Mouse (Mus musculus) layer of hippocampus, adult 2 months (tissue): Measurements from ENCODE around the gene Apom. TPM values are rescaled to one million over a fixed set of nuclear protein-coding genes. Genes with fewer than 3 reads are reported as not detected.

ENCODE experiments used
- DNase-seq, 2 experiments: peaks; one replicate each; pipeline ENCODE4 v3.0.0; 2022; ENCODE audit warnings: low spot score in 2 of 2
- H3K27ac ChIP-seq: fragments of 200-600 bp; 2 replicates; pipeline ENCODE4 v1.8.1; 2022
- H3K4me3 ChIP-seq: fragments of 200-600 bp; 2 replicates; pipeline ENCODE4 v1.8.1; 2022; ENCODE audit warnings: mild to moderate bottlenecking
- CTCF ChIP-seq: fragments of 200-600 bp; conservative IDR thresholded peaks from 2 replicates; pipeline ENCODE4 v1.8.1; 2022; ENCODE audit warnings: antibody characterized with exemption, mild to moderate bottlenecking, moderate library complexity
- total RNA-seq, 2 experiments: library from RNA; stranded (reverse); gene quantifications; 2 replicates each; pipeline ENCODE4 v1.2.3; 2021

Gene Apom
- total RNA-seq, 2 experiments from 2014 or later, result 0.37 to 0.49 TPM

GRCm38 (mm10) chr17:35096597-35096996 lies 35.3 kb downstream of the Apom start:
- Histone ChIP-seq H3K4me3 (no peak overlapping the region), H3K27ac (peak overlapping the region; percentile 43; the same call in 1 of the 2 replicates)
- TF ChIP-seq CTCF, result no peak
- no peak for DNase-seq

DNA sequence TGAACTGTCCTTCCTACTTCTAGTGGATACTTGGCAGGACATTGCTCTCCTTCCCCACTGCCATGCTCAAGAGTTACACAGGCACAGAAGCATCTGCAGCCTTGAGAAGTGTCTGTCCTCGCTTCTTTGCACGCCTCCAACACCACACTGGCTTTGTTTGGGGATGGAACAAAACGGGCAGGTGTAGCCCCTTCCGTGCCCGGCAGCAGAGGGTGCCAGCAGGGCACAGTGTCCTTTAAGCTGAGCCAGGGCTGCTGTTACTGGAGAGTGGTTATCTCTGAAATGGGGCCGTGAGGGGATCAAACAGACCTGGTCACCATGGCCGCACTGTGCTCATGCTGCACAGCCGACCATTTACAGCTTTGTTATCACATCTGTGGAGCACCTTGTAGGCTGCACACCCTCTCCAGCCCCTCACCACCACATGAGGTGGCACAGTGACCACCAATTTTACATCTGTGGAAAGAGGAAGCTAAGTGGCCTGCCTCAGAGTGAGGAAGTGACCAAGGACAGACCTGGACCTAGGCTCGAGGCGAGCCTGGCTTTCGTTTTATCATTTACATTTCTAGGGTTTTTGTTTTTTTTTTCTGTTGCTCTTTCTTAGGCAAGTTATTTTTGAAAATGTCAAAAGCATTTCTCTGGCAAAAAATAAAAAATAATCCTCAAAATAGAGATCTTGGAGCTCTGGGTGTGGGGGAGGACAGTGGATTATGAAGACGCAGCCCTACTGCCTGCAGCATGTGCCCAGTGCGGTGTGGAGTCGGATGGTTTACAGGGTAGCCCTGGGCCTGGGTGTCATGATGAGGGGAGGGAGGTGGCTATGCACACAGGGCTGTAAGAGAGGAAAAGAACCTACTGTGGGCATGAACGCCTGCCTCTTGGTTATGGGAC lies 37.1 kb downstream of the Apom start:
- Histone ChIP-seq H3K27ac (no peak overlapping the region; the same call in 1 of the 2 replicates), H3K4me3 (no peak overlapping the region)
- DNase-seq, result no peak
- no peak for TF ChIP-seq CTCF

DNA sequence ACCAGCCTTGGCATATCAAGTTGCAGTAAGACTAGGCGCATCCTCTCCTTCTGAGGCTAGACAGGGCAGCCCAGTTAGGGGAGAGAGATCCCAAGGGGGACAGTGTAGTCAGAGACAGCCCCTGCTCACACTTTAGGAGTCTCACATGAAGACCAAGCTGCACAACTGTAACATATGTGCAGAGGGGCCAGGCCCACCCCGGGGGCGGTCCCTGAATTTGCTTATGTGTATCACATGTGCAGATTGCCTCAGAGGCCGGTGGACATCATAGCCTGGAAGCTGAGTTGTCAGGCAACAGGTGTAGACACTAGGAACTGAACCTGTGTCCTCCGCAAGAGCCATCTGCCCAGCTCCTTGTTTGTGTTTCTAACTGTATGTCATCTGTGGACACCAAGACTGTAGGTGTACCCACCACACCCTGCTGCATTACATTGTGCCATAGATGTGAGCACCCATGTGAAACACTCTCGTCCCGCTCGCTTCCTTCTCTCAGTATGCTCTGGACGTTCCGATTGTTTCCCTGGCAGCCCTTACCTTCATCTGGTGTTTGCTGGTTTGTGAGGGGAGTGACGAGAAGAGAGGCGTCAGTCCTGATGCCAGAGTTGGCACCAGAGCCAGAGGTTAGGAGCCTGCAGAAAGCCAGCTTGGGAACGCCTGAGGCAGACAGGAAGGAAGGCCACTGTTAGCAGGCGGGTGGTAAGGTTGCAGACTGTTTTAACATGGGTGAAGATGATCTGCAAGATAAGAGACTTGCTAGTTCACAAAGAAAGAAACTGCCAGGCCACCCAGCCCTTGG lies 39.2 kb downstream of the Apom start:
- TF ChIP-seq CTCF, result no peak
- no peak overlapping the region; the same call in 1 of the 2 replicates for H3K4me3 ChIP-seq
- DNase-seq, result no peak
- peak overlapping the region; percentile 25; the same call in 1 of the 2 replicates for H3K27ac ChIP-seq

GRCm38 (mm10) chr17:35090166-35090932 lies 41.5 kb downstream of the Apom start:
- Histone ChIP-seq H3K27ac (peak overlapping the region; percentile 100), H3K4me3 (peak overlapping the region; percentile 82)
- TF ChIP-seq CTCF, result no peak
- no peak for DNase-seq

DNA sequence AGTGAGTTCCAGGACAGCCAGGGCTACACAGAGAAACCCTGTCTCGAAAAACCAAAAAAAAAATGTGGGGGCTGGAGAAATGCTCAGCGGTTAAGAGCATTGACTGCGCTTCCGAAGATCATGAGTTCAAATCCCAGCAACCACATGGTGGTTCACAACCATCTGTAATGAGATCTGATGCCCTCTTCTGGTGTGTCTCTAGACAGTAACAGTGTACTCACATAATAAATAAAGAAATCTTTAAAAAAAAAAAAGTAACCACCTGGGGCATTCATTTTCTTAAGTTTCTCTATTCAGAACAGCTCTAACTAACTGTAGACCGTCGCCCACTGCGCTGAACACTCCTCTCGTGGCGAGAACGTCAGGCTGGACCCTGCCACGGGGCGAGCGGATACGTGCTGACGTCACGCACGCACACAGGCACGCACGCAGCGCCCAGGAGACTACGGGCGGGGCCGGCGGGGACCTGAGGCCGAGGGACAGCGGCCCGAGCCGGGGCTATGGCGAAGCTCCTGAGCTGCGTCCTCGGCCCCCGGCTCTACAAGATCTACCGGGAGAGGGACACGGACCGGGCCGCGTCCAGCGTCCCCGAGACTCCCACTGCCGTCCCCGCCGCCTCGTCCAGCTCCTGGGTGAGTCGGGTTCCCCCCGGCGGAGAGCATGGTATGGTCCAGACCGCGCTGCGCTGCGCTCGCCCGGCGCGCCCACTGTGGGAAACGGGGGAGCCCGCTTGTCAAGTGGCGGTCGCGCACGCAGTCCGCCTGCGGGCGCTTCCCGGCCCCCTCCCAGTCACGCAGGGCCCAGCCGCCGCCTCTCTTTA lies 42.8 kb downstream of the Apom start, which contains the start of gene Abhd16a:
TSS of gene Abhd16a (plus strand) at position 439 of the 820 bp plus-strand sequence.
- TF ChIP-seq CTCF, result peak; percentile 61
- peak; percentile 93 for DNase-seq
- H3K27ac ChIP-seq, result peak within 1 kb of the TSS; percentile 100
- H3K4me3 ChIP-seq, result peak within 1 kb of the TSS; percentile 82

- TF ChIP-seq CTCF, result peak; percentile 71
These were observed 43.7 kb downstream of the Apom start for GRCm38 (mm10) chr17:35088151-35088550.

DNA sequence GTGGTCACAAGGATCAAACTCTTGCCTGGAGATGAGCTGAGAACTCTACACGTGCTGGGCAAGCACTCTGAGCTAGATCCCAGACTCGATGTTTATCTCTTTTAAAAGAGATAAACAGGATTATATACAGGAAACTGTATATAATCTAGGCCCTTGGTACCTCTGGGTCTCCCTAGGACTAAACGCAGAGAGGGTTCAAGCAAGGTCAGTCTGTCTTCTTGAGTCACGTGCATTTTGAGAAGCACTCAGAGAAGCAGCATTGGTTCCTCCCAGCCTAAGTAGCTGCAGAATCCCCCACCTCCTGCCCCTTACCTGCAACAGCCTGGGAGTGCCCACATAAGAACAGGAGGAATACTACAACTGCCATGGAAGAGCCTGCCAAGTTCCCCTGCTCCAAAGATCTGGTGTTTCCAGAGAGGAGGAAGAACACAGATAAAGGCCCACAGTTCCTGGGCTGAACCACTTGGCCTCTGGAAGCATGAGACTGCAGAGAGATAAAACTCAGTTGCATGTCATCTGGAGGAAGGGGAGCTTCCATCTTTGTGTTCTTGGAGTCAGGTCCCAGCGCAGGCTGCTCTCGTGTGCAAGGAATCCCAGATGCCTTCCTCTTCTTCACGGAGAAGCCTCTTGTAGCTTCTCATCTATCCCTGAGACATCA lies 46.5 kb downstream of the Apom start, which contains the start of gene Ly6g6f:
TSS of gene Ly6g6f (minus strand) at position 403 of the 658 bp plus-strand sequence.
- DNase-seq, result no peak
- no peak within 1 kb of the TSS for H3K4me3 ChIP-seq
- no peak within 1 kb of the TSS for H3K27ac ChIP-seq
- TF ChIP-seq CTCF, result no peak

More at GRCm38 (mm10) chr17:35088151-35088550, 43.7 kb downstream of the Apom start:
- H3K27ac ChIP-seq, result no peak overlapping the region
- no peak for DNase-seq
- no peak overlapping the region for H3K4me3 ChIP-seq

DNA sequence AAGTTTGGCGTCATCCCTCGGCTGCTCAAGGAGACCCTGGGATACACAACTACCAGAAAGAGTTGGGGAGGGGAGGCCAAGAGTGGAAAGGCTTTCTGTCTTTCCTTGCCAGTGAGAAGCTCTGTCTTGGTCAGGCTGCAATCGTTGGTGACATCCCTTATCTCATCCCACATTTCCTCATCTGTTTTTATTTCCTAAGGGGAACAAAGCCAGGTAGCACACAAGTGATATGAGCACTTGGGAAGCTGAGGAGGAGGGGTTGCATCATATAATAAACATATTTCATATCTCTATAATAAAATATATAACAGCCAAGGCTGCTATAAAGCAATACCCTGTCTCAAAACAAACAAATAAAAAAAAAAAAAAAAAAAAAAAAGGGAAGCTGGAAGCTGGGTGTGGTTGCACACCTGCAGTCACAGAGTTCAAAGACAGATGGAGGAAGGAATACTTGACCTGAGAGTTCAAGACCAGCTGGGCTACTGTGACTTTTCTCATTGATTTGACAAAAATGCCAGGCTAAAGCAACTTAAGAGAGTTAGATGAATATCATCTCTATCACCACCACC lies 47.8 kb downstream of the Apom start:
- no peak for TF ChIP-seq CTCF
- DNase-seq, result no peak

GRCm38 (mm10) chr17:35082841-35083576 lies 48.8 kb downstream of the Apom start:
- DNase-seq, result no peak
- Histone ChIP-seq H3K4me3 (no peak overlapping the region), H3K27ac (no peak overlapping the region)
- TF ChIP-seq CTCF, result no peak

More for the DNA sequence above, 47.8 kb downstream of the Apom start:
- H3K4me3 ChIP-seq, result no peak overlapping the region
- no peak overlapping the region for H3K27ac ChIP-seq

DNA sequence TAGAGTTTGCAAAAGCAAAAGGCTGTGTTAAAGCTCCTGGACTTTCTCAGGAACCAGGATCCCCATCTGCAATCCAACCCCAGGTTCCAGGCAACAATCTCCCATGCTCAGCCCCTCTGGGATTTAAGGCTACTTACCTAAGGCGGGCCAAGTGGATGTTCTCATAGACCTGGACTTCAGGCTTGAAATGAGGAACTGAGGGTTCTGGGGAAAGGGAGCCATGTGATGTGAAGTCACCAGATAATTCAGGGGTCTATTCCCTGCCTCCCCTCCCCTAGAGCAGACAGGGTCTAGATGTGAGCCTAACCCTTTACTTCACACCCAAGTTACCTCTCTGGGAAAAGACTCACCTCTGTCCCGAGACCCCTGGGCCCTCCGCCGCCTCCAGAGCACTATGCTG lies 51.1 kb downstream of the Apom start:
- no peak for DNase-seq
- Histone ChIP-seq H3K27ac (peak overlapping the region; percentile 62; the same call in 1 of the 2 replicates), H3K4me3 (no peak overlapping the region)
- no peak for TF ChIP-seq CTCF
